Mouse (Mus musculus): ENCODE measurements around the gene Armt1. TPM values are rescaled to one million over a fixed set of nuclear protein-coding genes. Genes with fewer than 3 reads are reported as not detected.

Gene Armt1
- 16.3 and 18.2 TPM in 2 replicates for polyA plus RNA-seq (2015; fragmentation: Nextera tagmentation; extraction: Ambion mirVana)

DNA sequence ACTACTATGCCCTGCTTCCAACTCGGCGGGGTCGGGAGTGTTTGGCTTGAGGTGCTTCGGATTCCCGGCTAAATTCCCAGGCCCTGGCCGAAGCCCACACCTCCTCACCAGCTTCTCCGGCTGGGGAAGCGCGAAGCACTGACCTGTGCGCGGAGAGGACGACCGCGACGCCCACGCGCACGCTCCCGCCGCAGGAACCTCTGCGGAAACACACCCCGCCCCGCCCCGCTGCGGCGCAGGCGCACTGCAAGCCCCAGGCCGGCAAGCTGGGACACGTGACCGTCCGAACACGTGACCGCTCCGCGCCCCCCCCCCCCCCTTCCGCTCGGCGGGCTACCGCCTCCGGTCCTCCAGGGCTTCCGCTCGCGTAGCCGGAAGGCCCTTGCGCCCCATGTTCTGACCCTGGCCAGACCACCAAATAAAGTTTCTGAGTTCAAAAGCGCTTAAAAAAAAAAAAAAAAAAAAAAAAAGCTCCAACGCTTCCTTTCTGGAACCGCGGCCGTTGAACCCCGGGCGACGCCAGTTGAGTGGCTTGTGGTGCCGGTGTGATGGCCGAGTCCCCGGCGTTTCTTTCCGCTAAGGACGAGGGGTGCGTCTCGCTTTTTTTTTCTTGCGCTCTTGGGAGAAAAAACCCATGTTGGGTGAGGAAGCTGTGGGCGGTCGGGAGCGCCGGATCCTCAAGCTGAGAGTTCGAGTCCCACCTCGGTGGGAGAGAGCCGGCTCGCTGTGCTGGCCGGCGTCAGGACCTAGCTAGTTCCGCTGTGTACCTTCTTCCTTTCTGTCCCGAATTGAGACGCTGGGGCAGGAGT, at the start of gene Armt1, which contains the start of gene Rmnd1:
TSS of gene Armt1 (plus strand) at position 345 of the 809 bp plus-strand sequence.
TSS of gene Rmnd1 (minus strand) at position 266 of the 809 bp plus-strand sequence.
- peaks cover 14% of the 10 kb centered on the region for H3K36me3 ChIP-seq
- H3K9ac ChIP-seq (replicated peaks): peak within 1 kb of the TSS; percentile 76
- peak within 1 kb of the TSS; percentile 73 for H3K4me2 ChIP-seq (replicated peaks)
- ATAC-seq: peak; percentile 96
- peak within 1 kb of the TSS; percentile 64 for H3K4me3 ChIP-seq (replicated peaks)
- peak within 1 kb of the TSS; percentile 82 for H3K27ac ChIP-seq
- under 1% methylated on average over 63 of the region's 75 CpGs for WGBS
- peaks cover 21% of the 10 kb centered on the region for H3K4me1 ChIP-seq (replicated peaks)
- H3K9me3 ChIP-seq: no peaks in the 10 kb centered on the region
- H3K27me3 ChIP-seq: no peaks in the 10 kb centered on the region

DNA sequence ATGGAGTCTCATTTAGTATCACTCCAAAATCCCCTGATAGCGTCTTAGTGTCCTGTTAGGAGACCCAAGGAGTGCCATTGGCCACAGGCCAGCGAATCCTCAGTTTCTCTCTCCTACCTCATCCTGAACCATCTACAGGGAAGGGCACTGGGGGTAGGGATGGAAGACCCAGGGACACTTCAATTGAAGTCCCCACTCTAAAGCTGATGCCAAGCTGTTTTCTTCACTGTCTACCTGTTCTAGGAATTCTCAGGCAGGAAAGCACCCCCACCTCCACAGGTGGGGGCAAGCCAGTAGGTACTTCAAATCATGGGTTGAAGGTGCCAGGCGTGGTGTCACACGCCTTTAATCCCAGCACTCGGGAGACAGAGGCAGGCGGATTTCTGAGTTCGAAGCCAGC, 48.0 kb upstream of the Armt1 start:
- Histone ChIP-seq H3K4me3 (replicated peaks) (no peak overlapping the region), H3K4me1 (replicated peaks) (peaks cover 14% of the 10 kb centered on the region), H3K4me2 (replicated peaks) (no peak overlapping the region), H3K36me3 (no peaks in the 10 kb centered on the region), H3K9ac (replicated peaks) (no peak overlapping the region), H3K27me3 (no peaks in the 10 kb centered on the region), H3K27ac (no peak overlapping the region), H3K9me3 (no peaks in the 10 kb centered on the region)
- no peak for ATAC-seq
- WGBS: 93% methylated on average over 7 of the region's 7 CpGs

DNA sequence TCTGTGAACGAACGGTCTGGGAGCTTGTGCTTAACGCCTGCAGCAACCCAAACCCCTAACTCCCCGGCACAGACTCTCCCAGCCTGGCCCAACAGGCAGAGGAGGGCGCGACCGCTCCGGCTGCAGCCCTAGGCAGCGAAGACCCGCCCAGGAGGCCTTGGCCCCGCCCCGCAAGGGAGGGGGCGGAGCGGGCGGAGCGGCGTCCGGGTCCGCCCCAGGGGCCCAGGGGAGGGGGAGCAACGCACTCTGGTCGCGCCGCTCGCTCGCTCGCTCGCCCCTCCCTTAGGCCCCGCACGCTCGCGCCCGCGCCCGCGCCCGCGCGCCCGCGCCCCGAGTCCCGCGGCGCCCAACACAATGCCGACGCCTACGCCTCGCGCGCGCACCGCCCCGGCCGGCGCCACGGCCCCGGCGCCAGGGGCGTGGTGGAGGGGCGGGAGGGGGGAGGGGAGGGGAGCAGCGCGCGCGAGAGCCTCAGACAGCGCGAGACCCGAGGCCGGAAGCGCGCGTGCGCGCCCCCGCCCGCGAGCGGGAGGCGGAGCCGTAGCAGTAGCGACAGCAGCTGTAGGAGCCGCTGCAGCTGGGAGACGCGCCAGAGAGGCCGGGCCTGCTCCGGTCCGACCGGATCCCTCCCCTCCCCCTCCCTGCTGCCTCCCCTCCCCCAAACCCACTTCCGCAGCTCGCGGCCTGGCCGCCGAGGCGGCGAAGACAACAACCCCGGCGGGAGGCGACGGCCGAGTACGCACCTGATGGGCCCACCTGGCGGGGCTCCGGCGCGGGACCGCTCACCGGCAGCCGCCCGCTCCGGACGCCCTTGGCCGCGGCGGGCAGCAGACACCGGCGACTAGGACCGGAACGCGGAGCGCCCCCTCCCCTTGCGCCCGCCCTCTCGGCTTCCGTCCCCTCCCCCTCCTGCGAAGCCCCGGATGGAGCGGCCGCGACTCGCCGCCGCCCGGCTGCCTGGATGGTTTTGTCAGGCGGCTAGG, 45.4 kb upstream of the Armt1 start:
- peak overlapping the region; percentile 100 for H3K27ac ChIP-seq
- H3K4me2 ChIP-seq (replicated peaks): peak overlapping the region; percentile 88
- no peaks in the 10 kb centered on the region for H3K27me3 ChIP-seq
- ATAC-seq: peak; percentile 94
- no peaks in the 10 kb centered on the region for H3K36me3 ChIP-seq
- peaks cover 41% of the 10 kb centered on the region for H3K4me1 ChIP-seq (replicated peaks)
- peak overlapping the region; percentile 97 for H3K4me3 ChIP-seq (replicated peaks)
- peak overlapping the region; percentile 99 for H3K9ac ChIP-seq (replicated peaks)
- H3K9me3 ChIP-seq: no peaks in the 10 kb centered on the region
- under 1% methylated on average over 38 of the region's 133 CpGs for WGBS

DNA sequence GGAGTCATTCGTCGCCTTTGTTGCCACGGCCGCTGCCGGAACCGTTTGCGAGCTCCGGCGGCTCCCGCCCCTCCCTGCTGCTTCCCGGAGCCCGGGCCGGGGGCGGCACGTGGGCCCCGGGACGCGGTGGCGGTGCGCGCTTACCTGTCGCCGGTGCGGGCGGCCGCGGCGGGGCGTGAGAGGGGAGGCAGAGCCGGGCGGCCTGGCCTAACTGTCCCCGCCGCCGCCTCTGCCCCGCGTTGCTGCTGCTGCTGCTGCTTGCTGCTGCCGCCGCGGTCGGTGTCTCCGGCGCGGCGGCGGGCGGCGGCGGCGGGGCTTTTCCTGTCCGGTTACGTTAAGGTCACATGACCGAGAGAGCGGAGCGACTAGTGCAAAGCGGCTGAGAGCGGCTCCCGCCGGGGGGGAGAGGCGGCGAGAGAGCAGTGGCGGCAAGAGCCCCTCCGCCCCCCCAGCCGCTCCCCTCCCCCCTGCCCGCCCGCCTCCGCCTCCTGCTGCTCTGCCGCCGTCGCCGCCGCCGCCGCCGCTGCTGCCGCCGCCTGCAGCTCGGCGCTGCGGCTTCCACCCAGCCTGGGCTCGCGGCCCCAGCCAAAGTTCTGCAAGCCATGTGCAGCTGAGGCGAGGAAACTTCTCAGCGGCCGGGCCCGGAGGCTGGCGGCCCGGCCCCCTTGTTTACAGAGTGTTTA, 44.4 kb upstream of the Armt1 start, which contains the start of gene Zbtb2:
TSS of gene Zbtb2 (minus strand) at position 408 of the 683 bp plus-strand sequence.
- H3K36me3 ChIP-seq: peaks cover 1% of the 10 kb centered on the region; the same call in 1 of the 2 replicates
- peak within 1 kb of the TSS; percentile 97 for H3K4me3 ChIP-seq (replicated peaks)
- H3K27me3 ChIP-seq: no peaks in the 10 kb centered on the region
- peak within 1 kb of the TSS; percentile 99 for H3K9ac ChIP-seq (replicated peaks)
- no peaks in the 10 kb centered on the region for H3K9me3 ChIP-seq
- peak within 1 kb of the TSS; percentile 88 for H3K4me2 ChIP-seq (replicated peaks)
- H3K4me1 ChIP-seq (replicated peaks): peaks cover 46% of the 10 kb centered on the region
- peak; percentile 15 for ATAC-seq
- peak within 1 kb of the TSS; percentile 100 for H3K27ac ChIP-seq
- WGBS: 0% methylated on average over 41 of the region's 87 CpGs

DNA sequence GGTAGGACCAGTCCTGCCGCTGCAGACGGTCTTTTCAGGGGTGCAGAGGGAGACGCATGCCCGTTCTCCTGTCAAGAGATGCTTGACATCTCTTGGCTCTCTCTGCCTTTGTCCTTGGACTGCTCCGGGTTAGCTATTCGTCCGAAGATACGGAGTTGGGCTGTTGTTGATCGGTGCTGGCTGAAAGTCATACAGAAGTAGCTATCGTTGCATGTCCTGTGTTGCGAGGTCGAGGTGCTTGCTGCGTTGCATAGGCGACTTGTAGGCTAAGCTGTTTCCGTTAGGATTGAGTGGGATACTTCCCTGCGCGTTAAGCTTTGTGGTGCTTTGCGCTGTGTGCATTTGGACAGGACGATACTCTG, 43.9 kb upstream of the Armt1 start:
- Histone ChIP-seq H3K4me3 (replicated peaks) (peak overlapping the region; percentile 97), H3K27ac (peak overlapping the region; percentile 100), H3K27me3 (no peaks in the 10 kb centered on the region), H3K4me2 (replicated peaks) (peak overlapping the region; percentile 88), H3K9ac (replicated peaks) (peak overlapping the region; percentile 99), H3K36me3 (peaks cover 5% of the 10 kb centered on the region; the same call in 1 of the 2 replicates), H3K4me1 (replicated peaks) (peaks cover 48% of the 10 kb centered on the region), H3K9me3 (no peaks in the 10 kb centered on the region)
- under 1% methylated on average over 19 of the region's 19 CpGs for WGBS
- no peak for ATAC-seq

DNA sequence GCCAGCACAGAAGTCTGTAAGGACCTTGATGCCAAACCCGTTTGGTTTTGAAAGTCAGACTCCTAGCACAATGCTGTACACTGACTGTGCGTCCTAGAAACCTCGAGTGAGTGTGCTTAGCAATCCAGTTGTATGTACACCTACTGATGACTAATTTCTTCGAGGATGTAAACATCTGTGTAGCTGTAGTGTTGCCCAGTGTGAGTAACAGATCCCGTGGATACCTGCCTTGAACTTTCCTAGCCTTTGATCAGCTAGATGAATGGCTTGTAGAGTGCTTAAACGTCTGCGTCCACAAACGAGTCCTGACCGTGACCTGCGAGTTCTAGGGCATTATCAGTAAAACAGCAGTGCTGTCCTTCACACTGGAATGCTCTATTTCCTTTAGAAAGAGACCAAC, 43.2 kb upstream of the Armt1 start:
- Histone ChIP-seq H3K9ac (replicated peaks) (peak overlapping the region; percentile 99), H3K27ac (no peak overlapping the region), H3K9me3 (no peaks in the 10 kb centered on the region), H3K4me2 (replicated peaks) (peak overlapping the region; percentile 88), H3K27me3 (no peaks in the 10 kb centered on the region), H3K36me3 (peaks cover 6% of the 10 kb centered on the region; the same call in 1 of the 2 replicates), H3K4me1 (replicated peaks) (peaks cover 48% of the 10 kb centered on the region), H3K4me3 (replicated peaks) (peak overlapping the region; percentile 97)
- WGBS: 30% methylated on average over 10 of the region's 10 CpGs
- ATAC-seq: no peak

DNA sequence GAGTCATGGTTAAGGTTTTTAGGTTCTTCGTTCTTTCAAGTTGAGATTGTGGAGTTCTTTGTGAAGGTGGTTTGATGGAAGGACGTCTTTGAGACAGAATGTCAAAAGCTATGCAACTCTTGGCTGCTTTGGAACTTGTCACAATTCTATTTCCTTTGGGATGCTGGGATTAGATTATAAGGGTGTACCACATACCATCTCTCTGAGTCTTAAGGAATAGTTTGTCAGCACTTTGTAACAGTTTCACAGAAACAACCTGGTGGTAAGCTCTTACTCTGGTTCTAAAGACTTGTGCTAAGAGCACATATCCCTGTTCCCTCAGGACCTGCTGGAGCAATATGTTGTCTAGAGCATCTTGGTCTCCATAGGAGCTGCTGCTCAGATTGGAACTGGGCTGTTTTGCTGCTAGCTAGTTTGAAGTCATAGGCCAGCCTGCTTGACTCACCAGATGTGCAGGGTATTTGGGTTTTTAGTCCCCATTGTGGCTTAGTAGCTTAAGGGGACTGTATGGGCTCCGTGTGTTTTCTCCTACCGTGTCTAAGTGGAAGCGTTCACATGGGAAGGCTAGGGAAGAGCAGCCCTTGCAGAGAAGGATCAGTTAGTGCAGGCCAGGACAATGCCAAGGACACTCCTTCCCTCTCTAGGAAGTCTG, 42.7 kb upstream of the Armt1 start:
- no peaks in the 10 kb centered on the region for H3K27me3 ChIP-seq
- H3K4me2 ChIP-seq (replicated peaks): peak overlapping the region; percentile 88
- 51% methylated on average over 5 of the region's 5 CpGs for WGBS
- H3K9me3 ChIP-seq: no peaks in the 10 kb centered on the region
- peak overlapping the region; percentile 97 for H3K4me3 ChIP-seq (replicated peaks)
- peaks cover 11% of the 10 kb centered on the region; the same call in 1 of the 2 replicates for H3K36me3 ChIP-seq
- H3K4me1 ChIP-seq (replicated peaks): peaks cover 48% of the 10 kb centered on the region
- ATAC-seq: no peak
- H3K9ac ChIP-seq (replicated peaks): peak overlapping the region; percentile 99
- no peak overlapping the region for H3K27ac ChIP-seq

DNA sequence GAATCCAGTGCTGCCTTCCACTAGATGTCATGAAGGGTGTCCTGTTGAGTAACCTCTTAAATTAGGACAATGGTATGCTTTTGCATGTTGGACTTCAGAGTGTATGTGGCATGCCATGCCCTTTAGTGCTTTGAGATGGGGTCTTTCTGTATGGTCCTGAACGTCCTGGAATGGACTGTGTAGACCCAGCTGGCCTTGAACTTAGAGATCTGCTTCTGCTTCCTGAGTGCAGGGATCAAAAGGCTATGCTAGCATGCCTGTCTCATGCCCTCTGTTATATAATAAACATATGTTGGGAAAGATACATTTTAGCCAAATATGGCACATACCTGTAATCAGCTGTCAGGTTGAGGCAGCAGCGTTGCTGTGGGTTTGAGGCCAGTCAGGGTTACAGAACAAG, 41.7 kb upstream of the Armt1 start:
- Histone ChIP-seq H3K9me3 (no peaks in the 10 kb centered on the region), H3K27me3 (no peaks in the 10 kb centered on the region), H3K27ac (no peak overlapping the region), H3K4me3 (replicated peaks) (0 out of 2 replicates have a peak overlapping the region, but pooled peaks have one; percentile 97), H3K4me2 (replicated peaks) (peak overlapping the region; percentile 88), H3K4me1 (replicated peaks) (peaks cover 48% of the 10 kb centered on the region), H3K9ac (replicated peaks) (no peak overlapping the region), H3K36me3 (peaks cover 13% of the 10 kb centered on the region; the same call in 1 of the 2 replicates)
- WGBS: 75% methylated on average over 2 of the region's 2 CpGs
- no peak for ATAC-seq

DNA sequence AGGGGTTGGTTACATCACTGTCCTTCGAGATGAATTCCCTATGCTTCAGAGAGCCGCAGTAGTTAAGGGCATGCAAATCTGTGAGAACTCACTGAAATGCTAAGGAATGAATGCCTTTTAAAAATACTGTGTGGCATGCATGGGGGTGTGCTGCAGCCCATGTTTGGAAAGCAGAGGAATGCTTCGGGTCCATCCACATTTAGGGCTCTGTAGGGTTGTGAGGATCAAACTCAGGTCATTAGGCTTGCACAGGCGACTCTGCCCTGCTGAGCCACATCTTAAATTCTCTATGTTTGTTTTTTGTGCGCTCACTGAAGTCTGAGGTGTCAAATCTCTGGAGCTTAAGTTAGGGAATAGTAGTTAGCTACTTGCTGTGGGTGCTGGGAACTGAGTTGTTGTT, 41.2 kb upstream of the Armt1 start:
- H3K9ac ChIP-seq (replicated peaks): no peak overlapping the region
- H3K36me3 ChIP-seq: peaks cover 17% of the 10 kb centered on the region; the same call in 1 of the 2 replicates
- WGBS: 71% methylated on average over 5 of the region's 5 CpGs
- H3K4me2 ChIP-seq (replicated peaks): peak overlapping the region; percentile 88
- H3K4me3 ChIP-seq (replicated peaks): no peak overlapping the region
- no peaks in the 10 kb centered on the region for H3K9me3 ChIP-seq
- peaks cover 43% of the 10 kb centered on the region for H3K4me1 ChIP-seq (replicated peaks)
- no peak overlapping the region for H3K27ac ChIP-seq
- no peaks in the 10 kb centered on the region for H3K27me3 ChIP-seq
- no peak for ATAC-seq

DNA sequence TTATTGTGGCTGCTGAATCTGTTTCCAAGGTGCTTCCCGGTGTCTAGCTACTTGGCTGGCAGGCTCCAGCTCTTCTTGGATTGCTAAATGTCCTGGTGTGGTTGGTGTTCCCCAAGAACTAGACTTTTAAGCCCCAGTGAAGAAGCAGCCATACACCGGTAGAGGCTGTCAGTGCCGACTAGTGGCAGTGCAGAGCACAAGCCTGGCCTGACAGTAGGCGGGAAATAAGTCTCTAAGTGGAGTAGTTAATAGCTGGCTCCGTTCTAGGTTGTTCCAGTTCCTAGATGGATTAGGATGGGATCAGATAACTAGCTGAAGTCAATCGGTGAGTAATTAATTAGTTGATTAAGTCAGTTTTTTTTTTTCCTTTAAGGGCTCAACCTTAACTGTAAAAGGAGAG, 40.4 kb upstream of the Armt1 start:
- H3K9ac ChIP-seq (replicated peaks): no peak overlapping the region
- no peaks in the 10 kb centered on the region for H3K27me3 ChIP-seq
- WGBS: 62% methylated on average over 6 of the region's 6 CpGs
- peaks cover 20% of the 10 kb centered on the region for H3K36me3 ChIP-seq
- no peaks in the 10 kb centered on the region for H3K9me3 ChIP-seq
- peaks cover 41% of the 10 kb centered on the region for H3K4me1 ChIP-seq (replicated peaks)
- no peak for ATAC-seq
- H3K4me2 ChIP-seq (replicated peaks): 0 out of 2 replicates have a peak overlapping the region, but pooled peaks have one; percentile 15
- no peak overlapping the region for H3K4me3 ChIP-seq (replicated peaks)
- H3K27ac ChIP-seq: no peak overlapping the region

DNA sequence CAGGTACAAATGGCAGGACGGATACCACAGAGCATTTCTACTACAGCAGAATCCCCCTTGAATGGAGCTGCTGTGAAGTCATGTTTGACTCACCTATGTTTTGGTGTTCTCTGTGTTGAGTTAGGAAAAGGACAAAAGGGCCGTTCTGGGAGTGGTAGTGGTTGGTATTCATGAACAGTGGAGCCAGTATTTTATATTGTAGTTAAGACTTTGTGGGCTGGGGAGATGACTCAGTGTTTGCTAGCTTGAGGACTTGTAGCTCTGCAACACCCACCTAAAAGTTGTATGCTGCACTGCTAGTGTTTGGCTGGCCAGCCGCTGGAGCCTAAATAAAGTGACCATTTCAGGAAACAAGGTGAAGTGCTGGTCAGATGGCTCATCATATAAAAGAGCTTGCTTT, 36.9 kb upstream of the Armt1 start:
- Histone ChIP-seq H3K9ac (replicated peaks) (no peak overlapping the region), H3K4me3 (replicated peaks) (no peak overlapping the region), H3K9me3 (no peaks in the 10 kb centered on the region), H3K27me3 (no peaks in the 10 kb centered on the region), H3K4me2 (replicated peaks) (no peak overlapping the region), H3K27ac (no peak overlapping the region), H3K36me3 (peaks cover 30% of the 10 kb centered on the region), H3K4me1 (replicated peaks) (peaks cover 23% of the 10 kb centered on the region)
- 95% methylated on average over 3 of the region's 3 CpGs for WGBS
- ATAC-seq: no peak
